Mouse (Mus musculus): ENCODE results near the gene Nfasc. TPM values are rescaled to one million over a fixed set of nuclear protein-coding genes. Genes with fewer than 3 reads are reported as not detected.

Gene Nfasc
- polyA plus RNA-seq, 1 experiment from 2014 or later: 5.6 TPM

DNA sequence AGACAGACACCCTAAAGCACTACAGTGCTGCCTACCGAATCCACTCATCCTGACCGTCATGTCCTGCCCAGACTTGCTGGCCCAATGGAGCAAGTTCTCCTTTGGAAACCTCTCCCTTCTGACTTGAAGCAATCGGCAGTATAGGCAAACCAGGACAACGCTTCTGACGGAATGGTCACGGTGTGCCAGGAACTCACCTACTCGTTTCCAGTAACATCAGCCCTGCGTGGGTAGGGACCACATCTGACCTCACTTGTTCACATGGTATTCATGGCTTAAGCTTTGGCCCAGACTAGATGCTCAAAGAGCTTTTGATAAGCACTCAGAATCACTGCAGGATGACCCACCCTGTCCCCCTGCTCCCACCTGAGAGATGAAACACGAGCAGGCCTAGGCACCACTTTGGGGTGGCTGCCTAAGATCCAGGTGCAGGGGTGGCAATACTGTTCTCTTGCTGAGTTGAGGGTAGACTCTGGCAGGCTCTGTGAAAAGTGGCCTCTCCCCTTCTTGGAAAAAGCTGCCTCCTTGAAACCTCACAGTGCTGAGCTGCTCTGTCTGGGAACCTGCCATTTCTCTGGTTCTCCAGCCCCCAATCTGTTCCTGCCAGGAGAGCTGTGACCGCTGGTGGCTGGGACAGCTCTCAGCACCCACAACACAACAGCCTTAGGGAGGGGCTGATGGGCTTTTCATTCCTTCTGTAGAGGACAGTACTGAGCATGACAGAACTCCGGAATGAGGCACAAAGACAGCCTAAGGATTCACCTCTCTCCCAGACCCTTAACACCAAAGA lies 174.1 kb downstream of the Nfasc start:
- Histone ChIP-seq H3K9ac (ENCODE audit: low read length) (no peak overlapping the region), H3K36me3 (ENCODE audit: control insufficient read depth, insufficient read depth, low read length) (no peaks in the 10 kb centered on the region), H3K4me3 (ENCODE audit: low read depth, low read length) (no peak overlapping the region), H3K4me1 (replicated peaks; ENCODE audit: control insufficient read depth, insufficient read depth, low read length) (no peaks in the 10 kb centered on the region), H3K27me3 (replicated peaks; ENCODE audit: control insufficient read depth, insufficient read depth, low read length) (no peaks in the 10 kb centered on the region), H3K27ac (ENCODE audit: low read depth) (no peak overlapping the region), H3K4me2 (ENCODE audit: low read length) (no peak overlapping the region), H3K9me3 (ENCODE audit: control insufficient read depth, low read length) (no peaks in the 10 kb centered on the region)
- 81% methylated on average over 11 of the region's 11 CpGs for WGBS
- ATAC-seq (replicated peaks; ENCODE audit: low FRiP score, low TSS enrichment, low read depth) (no peak), DNase-seq (ENCODE audit: low spot score) (no peak)

DNA sequence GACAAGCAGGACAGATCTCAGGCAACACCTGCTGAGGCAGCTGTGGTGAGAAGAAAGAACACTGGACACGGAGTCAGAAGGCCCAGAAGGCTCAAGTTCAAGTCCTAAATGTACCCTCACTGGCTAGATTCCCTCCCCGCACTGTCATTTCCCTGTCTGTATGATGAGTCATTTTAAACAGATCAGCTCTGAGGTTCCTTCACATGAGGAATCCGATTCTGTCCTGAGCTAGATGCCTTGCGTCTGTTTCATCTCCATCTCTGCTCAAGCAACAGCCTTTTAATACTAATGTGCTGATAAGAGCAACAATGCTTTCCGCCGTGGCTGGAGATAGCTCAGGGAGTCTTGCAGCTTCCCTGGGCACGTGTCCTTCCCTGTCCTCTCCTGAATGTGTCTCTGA lies 175.8 kb downstream of the Nfasc start:
- no peaks in the 10 kb centered on the region for H3K27me3 ChIP-seq (replicated peaks; ENCODE audit: control insufficient read depth, insufficient read depth, low read length)
- H3K27ac ChIP-seq (ENCODE audit: low read depth): no peak overlapping the region
- H3K36me3 ChIP-seq (ENCODE audit: control insufficient read depth, insufficient read depth, low read length): no peaks in the 10 kb centered on the region
- DNase-seq (ENCODE audit: low spot score) (no peak), ATAC-seq (replicated peaks; ENCODE audit: low FRiP score, low TSS enrichment, low read depth) (no peak)
- whole genome bisulfite sequencing: 44% methylated on average over 7 of the region's 7 CpGs
- H3K4me3 ChIP-seq (ENCODE audit: low read depth, low read length): no peak overlapping the region
- H3K4me1 ChIP-seq (replicated peaks; ENCODE audit: control insufficient read depth, insufficient read depth, low read length): no peaks in the 10 kb centered on the region
- H3K9me3 ChIP-seq (ENCODE audit: control insufficient read depth, low read length): no peaks in the 10 kb centered on the region
- no peak overlapping the region for H3K9ac ChIP-seq (ENCODE audit: low read length)
- no peak overlapping the region for H3K4me2 ChIP-seq (ENCODE audit: low read length)

DNA sequence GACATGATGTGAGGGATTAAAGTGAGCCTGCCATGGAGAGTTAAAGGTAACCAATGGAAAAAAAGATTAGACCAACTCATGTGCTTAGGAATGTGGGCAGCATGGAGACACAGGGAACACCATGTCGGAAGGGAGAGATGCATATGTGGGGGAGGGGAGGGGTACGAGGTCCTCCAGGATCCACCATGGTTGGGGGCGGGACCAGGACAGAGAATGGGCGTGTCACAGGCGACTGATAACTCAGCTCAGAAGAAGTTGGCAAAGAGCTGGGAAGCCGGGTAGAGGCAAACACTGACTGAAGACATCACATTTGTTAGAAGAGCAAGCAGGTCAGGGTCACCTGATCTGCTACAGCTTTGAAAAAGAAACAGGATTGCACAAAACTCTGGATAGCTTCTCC lies 176.7 kb downstream of the Nfasc start:
- DNase-seq (ENCODE audit: low spot score) (no peak), ATAC-seq (replicated peaks; ENCODE audit: low FRiP score, low TSS enrichment, low read depth) (no peak)
- no peak overlapping the region for H3K4me3 ChIP-seq (ENCODE audit: low read depth, low read length)
- no peak overlapping the region for H3K9ac ChIP-seq (ENCODE audit: low read length)
- no peaks in the 10 kb centered on the region for H3K9me3 ChIP-seq (ENCODE audit: control insufficient read depth, low read length)
- H3K36me3 ChIP-seq (ENCODE audit: control insufficient read depth, insufficient read depth, low read length): no peaks in the 10 kb centered on the region
- H3K27me3 ChIP-seq (replicated peaks; ENCODE audit: control insufficient read depth, insufficient read depth, low read length): no peaks in the 10 kb centered on the region
- no peak overlapping the region for H3K27ac ChIP-seq (ENCODE audit: low read depth)
- H3K4me2 ChIP-seq (ENCODE audit: low read length): no peak overlapping the region
- no peaks in the 10 kb centered on the region for H3K4me1 ChIP-seq (replicated peaks; ENCODE audit: control insufficient read depth, insufficient read depth, low read length)
- 29% methylated on average over 6 of the region's 6 CpGs for WGBS

DNA sequence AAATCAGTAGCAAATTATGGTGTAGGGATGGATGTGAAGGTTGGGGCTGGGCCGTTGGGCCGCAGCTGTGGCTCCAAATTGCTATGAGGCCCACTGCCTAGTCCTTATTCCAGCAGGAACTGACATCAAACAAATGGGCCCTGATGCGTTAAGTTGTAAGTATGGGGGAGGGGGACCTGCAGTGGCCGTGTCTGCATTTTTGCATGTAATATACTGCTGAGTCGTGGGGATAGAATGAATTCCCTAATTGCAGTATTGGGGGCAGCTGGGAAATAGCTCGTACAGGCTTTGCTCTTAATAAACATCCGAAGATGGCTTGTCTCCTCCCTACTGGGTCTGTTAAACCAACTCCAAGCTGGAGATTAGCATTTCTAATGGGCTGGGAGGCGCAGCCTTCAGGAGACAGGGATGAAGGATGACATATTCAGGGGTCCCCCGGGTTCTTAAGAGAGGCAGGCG lies 179.2 kb downstream of the Nfasc start:
- Histone ChIP-seq H3K4me1 (replicated peaks; ENCODE audit: control insufficient read depth, insufficient read depth, low read length) (peaks cover 13% of the 10 kb centered on the region), H3K36me3 (ENCODE audit: control insufficient read depth, insufficient read depth, low read length) (no peaks in the 10 kb centered on the region), H3K27me3 (replicated peaks; ENCODE audit: control insufficient read depth, insufficient read depth, low read length) (no peaks in the 10 kb centered on the region), H3K27ac (ENCODE audit: low read depth) (no peak overlapping the region), H3K9ac (ENCODE audit: low read length) (no peak overlapping the region), H3K4me3 (ENCODE audit: low read depth, low read length) (no peak overlapping the region), H3K4me2 (ENCODE audit: low read length) (no peak overlapping the region), H3K9me3 (ENCODE audit: control insufficient read depth, low read length) (no peaks in the 10 kb centered on the region)
- ATAC-seq (replicated peaks; ENCODE audit: low FRiP score, low TSS enrichment, low read depth) (no peak), DNase-seq (ENCODE audit: low spot score) (no peak)
- WGBS: 28% methylated on average over 10 of the region's 10 CpGs

DNA sequence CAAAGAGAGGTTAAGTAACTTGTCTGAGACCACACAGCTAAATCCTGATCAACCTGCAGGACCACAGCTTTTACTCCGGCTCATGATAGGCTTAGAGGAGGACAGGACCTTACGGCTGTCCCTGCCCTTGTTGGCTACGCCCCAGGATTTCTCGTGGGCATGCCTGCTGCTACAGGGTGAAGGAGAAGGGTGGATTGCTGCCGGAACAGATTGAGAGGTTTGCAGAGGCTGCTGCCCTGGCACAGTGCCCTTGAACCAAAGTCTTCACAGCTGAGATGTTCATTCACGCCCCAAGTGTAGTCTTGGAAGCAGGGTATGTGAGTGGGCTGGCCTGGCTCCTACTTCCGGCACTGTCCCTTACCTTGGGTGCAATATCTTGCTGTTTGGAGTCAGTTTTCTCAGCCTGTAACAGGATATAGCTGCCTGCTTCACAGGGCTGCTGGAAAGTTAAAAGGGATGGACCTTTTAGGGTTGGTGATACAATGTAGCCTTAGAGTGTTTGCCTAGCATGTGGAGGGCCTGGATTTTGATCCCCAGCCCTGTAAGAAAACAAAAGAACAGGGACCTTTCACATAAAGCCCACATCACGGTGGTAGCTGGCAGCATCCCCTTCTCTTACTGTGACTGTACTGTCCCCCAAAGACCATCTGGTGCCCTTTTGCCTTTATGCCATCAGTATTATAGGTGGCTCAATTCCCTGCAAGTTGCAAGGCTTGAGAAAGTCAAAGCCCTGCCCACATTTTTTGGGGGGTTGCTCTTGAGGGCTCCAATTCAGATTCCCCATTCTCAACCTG lies 180.5 kb downstream of the Nfasc start:
- Histone ChIP-seq H3K9me3 (ENCODE audit: control insufficient read depth, low read length) (no peaks in the 10 kb centered on the region), H3K4me3 (ENCODE audit: low read depth, low read length) (no peak overlapping the region), H3K4me1 (replicated peaks; ENCODE audit: control insufficient read depth, insufficient read depth, low read length) (peaks cover 14% of the 10 kb centered on the region), H3K9ac (ENCODE audit: low read length) (no peak overlapping the region), H3K27me3 (replicated peaks; ENCODE audit: control insufficient read depth, insufficient read depth, low read length) (no peaks in the 10 kb centered on the region), H3K36me3 (ENCODE audit: control insufficient read depth, insufficient read depth, low read length) (no peaks in the 10 kb centered on the region), H3K4me2 (ENCODE audit: low read length) (no peak overlapping the region), H3K27ac (ENCODE audit: low read depth) (no peak overlapping the region)
- 74% methylated on average over 8 of the region's 8 CpGs for WGBS
- DNase-seq (ENCODE audit: low spot score) (no peak), ATAC-seq (replicated peaks; ENCODE audit: low FRiP score, low TSS enrichment, low read depth) (no peak)

DNA sequence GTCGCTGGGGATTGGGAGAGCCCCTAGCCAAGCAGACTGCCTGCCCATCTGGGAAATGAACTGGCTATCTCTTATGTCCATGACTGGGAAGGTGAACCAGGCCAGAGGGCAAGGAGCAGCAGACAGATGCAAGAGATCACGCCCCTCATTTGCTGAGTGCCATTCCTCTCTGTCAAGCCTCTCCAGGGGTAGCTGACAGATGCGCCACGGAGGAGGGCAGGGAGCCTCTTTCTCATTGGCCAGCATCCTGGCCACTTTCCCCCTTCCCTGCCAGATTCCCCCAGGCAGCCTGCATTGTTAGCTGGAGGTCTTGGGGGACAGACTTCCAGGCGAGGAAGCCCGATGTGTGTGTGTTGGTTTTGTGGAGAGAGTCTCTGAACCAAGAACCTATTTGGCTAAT lies 182.6 kb downstream of the Nfasc start:
- H3K4me1 ChIP-seq (replicated peaks; ENCODE audit: control insufficient read depth, insufficient read depth, low read length): peaks cover 14% of the 10 kb centered on the region
- no peak overlapping the region for H3K27ac ChIP-seq (ENCODE audit: low read depth)
- H3K4me2 ChIP-seq (ENCODE audit: low read length): no peak overlapping the region
- WGBS: 28% methylated on average over 6 of the region's 6 CpGs
- H3K9ac ChIP-seq (ENCODE audit: low read length): no peak overlapping the region
- no peak overlapping the region for H3K4me3 ChIP-seq (ENCODE audit: low read depth, low read length)
- no peaks in the 10 kb centered on the region for H3K36me3 ChIP-seq (ENCODE audit: control insufficient read depth, insufficient read depth, low read length)
- no peak for ATAC-seq (replicated peaks; ENCODE audit: low FRiP score, low TSS enrichment, low read depth)
- no peak for DNase-seq (ENCODE audit: low spot score)
- H3K9me3 ChIP-seq (ENCODE audit: control insufficient read depth, low read length): no peaks in the 10 kb centered on the region
- H3K27me3 ChIP-seq (replicated peaks; ENCODE audit: control insufficient read depth, insufficient read depth, low read length): no peaks in the 10 kb centered on the region

DNA sequence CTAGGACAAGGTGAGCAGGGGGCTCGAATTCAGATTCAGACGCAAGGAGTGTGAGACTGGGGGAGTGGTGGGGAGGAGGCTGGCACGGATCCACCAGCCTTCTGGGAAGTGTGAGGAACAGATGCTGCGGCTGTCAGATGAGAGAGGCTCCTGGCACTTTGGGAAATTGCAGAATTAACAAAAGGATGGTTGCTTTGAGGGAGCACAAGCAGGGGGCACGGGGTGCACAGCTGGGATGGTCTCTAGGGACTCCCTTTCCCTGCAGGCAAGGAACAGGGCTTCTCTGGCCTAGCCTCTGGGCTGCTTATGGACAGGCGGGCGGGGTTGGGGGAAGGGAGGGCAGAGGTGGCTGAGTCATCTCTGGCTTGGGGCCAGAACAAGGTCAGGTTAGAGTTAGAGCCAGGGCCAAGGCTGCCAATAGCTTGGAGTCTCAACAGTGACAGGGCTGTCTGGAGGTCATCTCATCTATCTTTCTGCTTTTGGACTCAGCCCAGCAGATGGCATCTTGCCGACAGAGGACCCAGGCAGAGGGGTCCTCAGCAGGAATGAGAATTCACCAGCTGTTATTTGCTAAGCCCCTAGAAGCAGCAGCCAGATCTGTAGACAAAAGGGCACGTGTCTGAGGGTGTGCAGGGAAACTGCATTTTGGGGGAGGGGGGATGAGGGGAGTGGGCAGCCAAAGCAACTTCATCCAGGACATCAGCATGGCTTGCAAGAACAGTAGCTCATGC lies 183.5 kb downstream of the Nfasc start:
- 0 out of 2 replicates have a peak overlapping the region, but pooled peaks have one; percentile 1 for H3K27ac ChIP-seq (ENCODE audit: low read depth)
- no peaks in the 10 kb centered on the region for H3K27me3 ChIP-seq (replicated peaks; ENCODE audit: control insufficient read depth, insufficient read depth, low read length)
- no peaks in the 10 kb centered on the region for H3K36me3 ChIP-seq (ENCODE audit: control insufficient read depth, insufficient read depth, low read length)
- ATAC-seq (replicated peaks; ENCODE audit: low FRiP score, low TSS enrichment, low read depth): peak; percentile 87
- peak; percentile 75 for DNase-seq (ENCODE audit: low spot score)
- H3K9me3 ChIP-seq (ENCODE audit: control insufficient read depth, low read length): no peaks in the 10 kb centered on the region
- H3K4me3 ChIP-seq (ENCODE audit: low read depth, low read length): no peak overlapping the region
- H3K9ac ChIP-seq (ENCODE audit: low read length): no peak overlapping the region
- WGBS: 16% methylated on average over 9 of the region's 9 CpGs
- no peak overlapping the region for H3K4me2 ChIP-seq (ENCODE audit: low read length)
- H3K4me1 ChIP-seq (replicated peaks; ENCODE audit: control insufficient read depth, insufficient read depth, low read length): peaks cover 14% of the 10 kb centered on the region

DNA sequence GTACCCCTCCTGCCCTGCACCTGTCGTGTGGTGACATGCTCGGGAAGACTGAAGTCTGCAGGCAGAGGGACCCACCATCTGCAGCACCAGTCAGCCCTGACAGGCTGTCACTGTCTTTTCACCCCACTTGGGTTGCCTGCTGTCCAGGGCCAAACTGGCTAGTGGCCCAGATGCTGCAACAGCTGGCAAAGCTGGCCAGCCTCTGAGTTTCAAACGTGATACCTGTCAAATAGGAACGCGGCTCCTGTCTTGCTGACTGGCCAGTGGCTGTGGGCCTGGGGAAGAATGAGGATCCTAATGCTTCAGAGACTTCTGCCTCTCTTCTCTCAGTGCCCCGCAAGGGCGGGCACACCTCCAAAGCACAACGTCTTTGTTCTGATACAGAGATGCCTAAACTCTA lies 197.8 kb downstream of the Nfasc start:
- Histone ChIP-seq H3K27me3 (replicated peaks; ENCODE audit: control insufficient read depth, insufficient read depth, low read length) (peaks cover 31% of the 10 kb centered on the region), H3K27ac (ENCODE audit: low read depth) (no peak overlapping the region), H3K9ac (ENCODE audit: low read length) (no peak overlapping the region), H3K36me3 (ENCODE audit: control insufficient read depth, insufficient read depth, low read length) (no peaks in the 10 kb centered on the region), H3K4me2 (ENCODE audit: low read length) (no peak overlapping the region), H3K4me3 (ENCODE audit: low read depth, low read length) (no peak overlapping the region), H3K4me1 (replicated peaks; ENCODE audit: control insufficient read depth, insufficient read depth, low read length) (peaks cover 20% of the 10 kb centered on the region), H3K9me3 (ENCODE audit: control insufficient read depth, low read length) (no peaks in the 10 kb centered on the region)
- ATAC-seq (replicated peaks; ENCODE audit: low FRiP score, low TSS enrichment, low read depth) (no peak), DNase-seq (ENCODE audit: low spot score) (no peak)
- WGBS: 72% methylated on average over 8 of the region's 8 CpGs
